Mouse (Mus musculus): Measurements from ENCODE around the gene Abhd12b. TPM values are rescaled to one million over a fixed set of nuclear protein-coding genes. Genes with fewer than 3 reads are reported as not detected.

Gene Abhd12b
- polyA plus RNA-seq, 1 experiment from 2014 or later = not detected

- Histone ChIP-seq H3K4me3 (no peak within 1 kb of the TSS), H3K4me2 (no peak within 1 kb of the TSS), H3K27ac (ENCODE audit: poor library complexity, severe bottlenecking) (no peak within 1 kb of the TSS), H3K9me3 (replicated peaks) (no peaks in the 10 kb centered on the region), H3K36me3 (no peaks in the 10 kb centered on the region), H3K9ac (no peak within 1 kb of the TSS), H3K27me3 (replicated peaks) (peaks cover 12% of the 10 kb centered on the region; the same call in 1 of the 2 replicates), H3K4me1 (replicated peaks) (peaks cover 12% of the 10 kb centered on the region)
- 64% methylated on average over 11 of the region's 11 CpGs for WGBS
- no peak for ATAC-seq (ENCODE audit: insufficient number of reproducible peaks, low FRiP score)
Measured at GRCm38 (mm10) chr12:70113351-70113750, 40.6 kb upstream of the Abhd12b start, which contains the start of gene Nin. TSS of gene Nin (minus strand) at chr12:70113717.

- Histone ChIP-seq H3K4me2 (no peak overlapping the region), H3K27ac (ENCODE audit: poor library complexity, severe bottlenecking) (no peak overlapping the region), H3K9me3 (replicated peaks) (no peaks in the 10 kb centered on the region), H3K36me3 (no peaks in the 10 kb centered on the region), H3K4me1 (replicated peaks) (no peaks in the 10 kb centered on the region), H3K27me3 (replicated peaks) (peaks cover 21% of the 10 kb centered on the region; the same call in 1 of the 2 replicates), H3K9ac (no peak overlapping the region), H3K4me3 (no peak overlapping the region)
- ATAC-seq (ENCODE audit: insufficient number of reproducible peaks, low FRiP score) = no peak
- WGBS = 73% methylated on average over 10 of the region's 10 CpGs
Measured at GRCm38 (mm10) chr12:70117146-70117545, 36.8 kb upstream of the Abhd12b start.

GRCm38 (mm10) chr12:70118721-70119345 is 35.1 kb upstream of the Abhd12b start:
- ATAC-seq (ENCODE audit: insufficient number of reproducible peaks, low FRiP score) = no peak
- Histone ChIP-seq H3K9me3 (replicated peaks) (no peaks in the 10 kb centered on the region), H3K4me1 (replicated peaks) (no peaks in the 10 kb centered on the region), H3K4me2 (no peak overlapping the region), H3K4me3 (no peak overlapping the region), H3K36me3 (no peaks in the 10 kb centered on the region), H3K9ac (no peak overlapping the region), H3K27me3 (replicated peaks) (peaks cover 14% of the 10 kb centered on the region; the same call in 1 of the 2 replicates), H3K27ac (ENCODE audit: poor library complexity, severe bottlenecking) (no peak overlapping the region)
- 80% methylated on average over 10 of the region's 10 CpGs for WGBS

GRCm38 (mm10) chr12:70119552-70119951 is 34.4 kb upstream of the Abhd12b start:
- Histone ChIP-seq H3K4me1 (replicated peaks) (no peaks in the 10 kb centered on the region), H3K4me3 (no peak overlapping the region)

GRCm38 (mm10) chr12:70126626-70127025 is 27.3 kb upstream of the Abhd12b start:
- WGBS = 80% methylated on average over 4 of the region's 4 CpGs
- Histone ChIP-seq H3K9ac (no peak overlapping the region), H3K4me2 (no peak overlapping the region), H3K36me3 (no peaks in the 10 kb centered on the region), H3K4me3 (no peak overlapping the region), H3K27me3 (replicated peaks) (no peaks in the 10 kb centered on the region; the same call in 1 of the 2 replicates), H3K27ac (ENCODE audit: poor library complexity, severe bottlenecking) (no peak overlapping the region), H3K9me3 (replicated peaks) (no peaks in the 10 kb centered on the region), H3K4me1 (replicated peaks) (peaks cover 7% of the 10 kb centered on the region)
- no peak for ATAC-seq (ENCODE audit: insufficient number of reproducible peaks, low FRiP score)

More at GRCm38 (mm10) chr12:70119552-70119951, 34.4 kb upstream of the Abhd12b start:
- Histone ChIP-seq H3K9me3 (replicated peaks) (no peaks in the 10 kb centered on the region), H3K27me3 (replicated peaks) (peaks cover 14% of the 10 kb centered on the region; the same call in 1 of the 2 replicates), H3K27ac (ENCODE audit: poor library complexity, severe bottlenecking) (no peak overlapping the region), H3K4me2 (no peak overlapping the region), H3K9ac (no peak overlapping the region), H3K36me3 (no peaks in the 10 kb centered on the region)
- WGBS = 34% methylated on average over 2 of the region's 2 CpGs
- no peak for ATAC-seq (ENCODE audit: insufficient number of reproducible peaks, low FRiP score)

GRCm38 (mm10) chr12:70129105-70129504 is 24.8 kb upstream of the Abhd12b start:
- ATAC-seq (ENCODE audit: insufficient number of reproducible peaks, low FRiP score) = no peak
- Histone ChIP-seq H3K27me3 (replicated peaks) (no peaks in the 10 kb centered on the region), H3K36me3 (no peaks in the 10 kb centered on the region), H3K4me1 (replicated peaks) (peaks cover 7% of the 10 kb centered on the region), H3K27ac (ENCODE audit: poor library complexity, severe bottlenecking) (no peak overlapping the region), H3K4me2 (no peak overlapping the region), H3K4me3 (no peak overlapping the region), H3K9me3 (replicated peaks) (no peaks in the 10 kb centered on the region), H3K9ac (no peak overlapping the region)
- 24% methylated on average over 5 of the region's 5 CpGs for WGBS

- no peak overlapping the region for H3K4me3 ChIP-seq
- H3K4me2 ChIP-seq = peak overlapping the region; percentile 58
- H3K9me3 ChIP-seq (replicated peaks) = no peaks in the 10 kb centered on the region
- no peak overlapping the region for H3K9ac ChIP-seq
- WGBS = 47% methylated on average over 20 of the region's 20 CpGs
- ATAC-seq (ENCODE audit: insufficient number of reproducible peaks, low FRiP score) = no peak
- no peak overlapping the region for H3K27ac ChIP-seq (ENCODE audit: poor library complexity, severe bottlenecking)
- no peaks in the 10 kb centered on the region for H3K27me3 ChIP-seq (replicated peaks)
- H3K36me3 ChIP-seq = no peaks in the 10 kb centered on the region
- peaks cover 7% of the 10 kb centered on the region for H3K4me1 ChIP-seq (replicated peaks)
Measured at GRCm38 (mm10) chr12:70131042-70131675, 22.8 kb upstream of the Abhd12b start.

- no peak overlapping the region for H3K4me3 ChIP-seq
- no peak overlapping the region for H3K4me2 ChIP-seq
- no peaks in the 10 kb centered on the region for H3K36me3 ChIP-seq
- no peaks in the 10 kb centered on the region for H3K9me3 ChIP-seq (replicated peaks)
- H3K9ac ChIP-seq = no peak overlapping the region
- no peak for ATAC-seq (ENCODE audit: insufficient number of reproducible peaks, low FRiP score)
- no peaks in the 10 kb centered on the region for H3K4me1 ChIP-seq (replicated peaks)
- H3K27ac ChIP-seq (ENCODE audit: poor library complexity, severe bottlenecking) = no peak overlapping the region
- WGBS = 87% methylated on average over 20 of the region's 20 CpGs
- H3K27me3 ChIP-seq (replicated peaks) = no peaks in the 10 kb centered on the region
Measured at GRCm38 (mm10) chr12:70134627-70135235, 19.2 kb upstream of the Abhd12b start.

GRCm38 (mm10) chr12:70136185-70136756 is 17.7 kb upstream of the Abhd12b start:
- Histone ChIP-seq H3K4me2 (no peak overlapping the region), H3K36me3 (no peaks in the 10 kb centered on the region), H3K9me3 (replicated peaks) (no peaks in the 10 kb centered on the region), H3K4me1 (replicated peaks) (no peaks in the 10 kb centered on the region), H3K4me3 (no peak overlapping the region), H3K27ac (ENCODE audit: poor library complexity, severe bottlenecking) (no peak overlapping the region), H3K27me3 (replicated peaks) (no peaks in the 10 kb centered on the region), H3K9ac (no peak overlapping the region)
- no peak for ATAC-seq (ENCODE audit: insufficient number of reproducible peaks, low FRiP score)
- 67% methylated on average over 12 of the region's 12 CpGs for WGBS

- H3K4me1 ChIP-seq (replicated peaks) = no peaks in the 10 kb centered on the region
- H3K9ac ChIP-seq = no peak overlapping the region
- H3K27ac ChIP-seq (ENCODE audit: poor library complexity, severe bottlenecking) = no peak overlapping the region
- H3K4me2 ChIP-seq = no peak overlapping the region
- no peak for ATAC-seq (ENCODE audit: insufficient number of reproducible peaks, low FRiP score)
- no peak overlapping the region for H3K4me3 ChIP-seq
- no peaks in the 10 kb centered on the region for H3K36me3 ChIP-seq
- 75% methylated on average over 4 of the region's 4 CpGs for WGBS
- H3K27me3 ChIP-seq (replicated peaks) = no peaks in the 10 kb centered on the region
- no peaks in the 10 kb centered on the region for H3K9me3 ChIP-seq (replicated peaks)
Measured at GRCm38 (mm10) chr12:70137095-70137494, 16.8 kb upstream of the Abhd12b start.

- no peaks in the 10 kb centered on the region for H3K27me3 ChIP-seq (replicated peaks)
- H3K4me3 ChIP-seq = no peak overlapping the region
- H3K36me3 ChIP-seq = no peaks in the 10 kb centered on the region
- H3K9me3 ChIP-seq (replicated peaks) = no peaks in the 10 kb centered on the region
- ATAC-seq (ENCODE audit: insufficient number of reproducible peaks, low FRiP score) = no peak
- no peak overlapping the region for H3K4me2 ChIP-seq
- 66% methylated on average over 9 of the region's 9 CpGs for WGBS
- H3K9ac ChIP-seq = no peak overlapping the region
- H3K4me1 ChIP-seq (replicated peaks) = no peaks in the 10 kb centered on the region
- H3K27ac ChIP-seq (ENCODE audit: poor library complexity, severe bottlenecking) = no peak overlapping the region
Measured at GRCm38 (mm10) chr12:70137626-70138025, 16.3 kb upstream of the Abhd12b start.

Data from heart, embryonic 12.5 days (tissue).